Mouse (Mus musculus): ENCODE measurements around the gene Cfap157. TPM values are rescaled to one million over a fixed set of nuclear protein-coding genes. Genes with fewer than 3 reads are reported as not detected.
A peak's percentile ranks its signal among the peaks of the same experiment; 100 is the strongest.

The Cfap157 gene
- polyA plus RNA-seq, 1 experiment from 2014 or later: 0.44 TPM

GRCm38 (mm10) chr2:32779131-32779530, 5.1 kb downstream of the Cfap157 start:
- Histone ChIP-seq H3K36me3 (no peaks in the 10 kb centered on the region; the same call in 1 of the 2 replicates), H3K9me3 (replicated peaks) (no peaks in the 10 kb centered on the region), H3K27ac (no peak overlapping the region), H3K4me3 (no peak overlapping the region), H3K9ac (no peak overlapping the region), H3K4me1 (peaks cover 24% of the 10 kb centered on the region), H3K27me3 (replicated peaks) (no peaks in the 10 kb centered on the region), H3K4me2 (no peak overlapping the region)
- WGBS (ENCODE audit: insufficient replicate concordance): 21% methylated on average over 8 of the region's 8 CpGs
- no peak for ATAC-seq

GRCm38 (mm10) chr2:32778081-32778480, 6.1 kb downstream of the Cfap157 start:
- ATAC-seq: no peak
- no peak overlapping the region for H3K4me3 ChIP-seq
- WGBS (ENCODE audit: insufficient replicate concordance): 78% methylated on average over 6 of the region's 6 CpGs
- H3K27me3 ChIP-seq (replicated peaks): no peaks in the 10 kb centered on the region; the same call in 1 of the 2 replicates
- H3K4me2 ChIP-seq: no peak overlapping the region
- H3K4me1 ChIP-seq: peaks cover 24% of the 10 kb centered on the region
- H3K27ac ChIP-seq: no peak overlapping the region
- no peak overlapping the region for H3K9ac ChIP-seq
- no peaks in the 10 kb centered on the region for H3K9me3 ChIP-seq (replicated peaks)
- no peaks in the 10 kb centered on the region; the same call in 1 of the 2 replicates for H3K36me3 ChIP-seq

GRCm38 (mm10) chr2:32776192-32776591, 8.0 kb downstream of the Cfap157 start:
- WGBS (ENCODE audit: insufficient replicate concordance): 33% methylated on average over 22 of the region's 22 CpGs
- no peaks in the 10 kb centered on the region; the same call in 1 of the 2 replicates for H3K27me3 ChIP-seq (replicated peaks)
- H3K9me3 ChIP-seq (replicated peaks): no peaks in the 10 kb centered on the region
- H3K4me3 ChIP-seq: peak overlapping the region; percentile 71
- peaks cover 33% of the 10 kb centered on the region for H3K4me1 ChIP-seq
- no peak for ATAC-seq
- H3K27ac ChIP-seq: no peak overlapping the region
- H3K36me3 ChIP-seq: no peaks in the 10 kb centered on the region; the same call in 1 of the 2 replicates
- peak overlapping the region; percentile 93 for H3K4me2 ChIP-seq
- H3K9ac ChIP-seq: peak overlapping the region; percentile 67

GRCm38 (mm10) chr2:32775359-32776074, 8.7 kb downstream of the Cfap157 start, which contains the start of the genes Ttc16 and Ptrh1:
Gene Ttc16, minus strand, starts transcription at chr2:32775633.
Gene Ptrh1, plus strand, starts transcription at chr2:32775786.
- Histone ChIP-seq H3K4me2 (peak within 1 kb of the TSS; percentile 93), H3K4me1 (peaks cover 38% of the 10 kb centered on the region), H3K36me3 (no peaks in the 10 kb centered on the region; the same call in 1 of the 2 replicates), H3K27ac (0 out of 2 replicates have a peak within 1 kb of the TSS, but pooled peaks have one; percentile 45), H3K27me3 (replicated peaks) (no peaks in the 10 kb centered on the region; the same call in 1 of the 2 replicates), H3K9ac (peak within 1 kb of the TSS; percentile 67), H3K9me3 (replicated peaks) (no peaks in the 10 kb centered on the region), H3K4me3 (peak within 1 kb of the TSS; percentile 71)
- under 1% methylated on average over 46 of the region's 46 CpGs for WGBS (ENCODE audit: insufficient replicate concordance)
- peak; percentile 95 for ATAC-seq

- Histone ChIP-seq H3K27ac (no peak overlapping the region), H3K9ac (no peak overlapping the region), H3K4me1 (peaks cover 62% of the 10 kb centered on the region), H3K9me3 (replicated peaks) (no peaks in the 10 kb centered on the region), H3K4me3 (no peak overlapping the region), H3K27me3 (replicated peaks) (no peaks in the 10 kb centered on the region; the same call in 1 of the 2 replicates), H3K4me2 (no peak overlapping the region), H3K36me3 (no peaks in the 10 kb centered on the region; the same call in 1 of the 2 replicates)
- 77% methylated on average over 8 of the region's 8 CpGs for WGBS (ENCODE audit: insufficient replicate concordance)
- no peak for ATAC-seq
Measured at GRCm38 (mm10) chr2:32772626-32773279, 11.5 kb downstream of the Cfap157 start.

GRCm38 (mm10) chr2:32771886-32772285, 12.3 kb downstream of the Cfap157 start:
- WGBS (ENCODE audit: insufficient replicate concordance): 20% methylated on average over 12 of the region's 12 CpGs
- H3K4me2 ChIP-seq: peak overlapping the region; percentile 22
- no peaks in the 10 kb centered on the region; the same call in 1 of the 2 replicates for H3K27me3 ChIP-seq (replicated peaks)
- H3K36me3 ChIP-seq: no peaks in the 10 kb centered on the region
- no peaks in the 10 kb centered on the region for H3K9me3 ChIP-seq (replicated peaks)
- H3K4me3 ChIP-seq: no peak overlapping the region
- H3K9ac ChIP-seq: no peak overlapping the region
- peaks cover 71% of the 10 kb centered on the region for H3K4me1 ChIP-seq
- H3K27ac ChIP-seq: no peak overlapping the region
- ATAC-seq: no peak

- H3K27ac ChIP-seq: peak overlapping the region; percentile 73; the same call in 1 of the 2 replicates
- H3K9ac ChIP-seq: no peak overlapping the region
- ATAC-seq: no peak
- peaks cover 56% of the 10 kb centered on the region for H3K4me1 ChIP-seq
- peak overlapping the region; percentile 40; the same call in 1 of the 2 replicates for H3K4me2 ChIP-seq
- H3K9me3 ChIP-seq (replicated peaks): no peaks in the 10 kb centered on the region
- WGBS (ENCODE audit: insufficient replicate concordance): 79% methylated on average over 5 of the region's 5 CpGs
- no peak overlapping the region for H3K4me3 ChIP-seq
- H3K36me3 ChIP-seq: 0 out of 2 replicates have a peak, but pooled peaks cover 2% of the 10 kb centered on the region
- no peaks in the 10 kb centered on the region; the same call in 1 of the 2 replicates for H3K27me3 ChIP-seq (replicated peaks)
Measured at GRCm38 (mm10) chr2:32769327-32770085, 14.7 kb downstream of the Cfap157 start.

- Histone ChIP-seq H3K27ac (peak overlapping the region; percentile 73), H3K4me3 (no peak overlapping the region), H3K27me3 (replicated peaks) (no peaks in the 10 kb centered on the region; the same call in 1 of the 2 replicates), H3K4me2 (peak overlapping the region; percentile 40), H3K4me1 (peaks cover 56% of the 10 kb centered on the region), H3K9ac (no peak overlapping the region), H3K36me3 (0 out of 2 replicates have a peak, but pooled peaks cover 2% of the 10 kb centered on the region), H3K9me3 (replicated peaks) (no peaks in the 10 kb centered on the region)
- 30% methylated on average over 19 of the region's 19 CpGs for WGBS (ENCODE audit: insufficient replicate concordance)
- peak; percentile 83 for ATAC-seq
Measured at GRCm38 (mm10) chr2:32768661-32769285, 15.5 kb downstream of the Cfap157 start.

- Histone ChIP-seq H3K27ac (no peak overlapping the region), H3K4me1 (peaks cover 53% of the 10 kb centered on the region), H3K9me3 (replicated peaks) (no peaks in the 10 kb centered on the region), H3K4me3 (no peak overlapping the region), H3K36me3 (peaks cover 13% of the 10 kb centered on the region; the same call in 1 of the 2 replicates), H3K9ac (no peak overlapping the region), H3K27me3 (replicated peaks) (no peaks in the 10 kb centered on the region), H3K4me2 (no peak overlapping the region)
- WGBS (ENCODE audit: insufficient replicate concordance): 66% methylated on average over 12 of the region's 12 CpGs
- ATAC-seq: no peak
Measured at GRCm38 (mm10) chr2:32767241-32767640, 17.0 kb downstream of the Cfap157 start.

- no peaks in the 10 kb centered on the region for H3K9me3 ChIP-seq (replicated peaks)
- H3K27me3 ChIP-seq (replicated peaks): no peaks in the 10 kb centered on the region
- H3K4me1 ChIP-seq: peaks cover 23% of the 10 kb centered on the region
- H3K9ac ChIP-seq: no peak overlapping the region
- no peak overlapping the region for H3K4me2 ChIP-seq
- no peak overlapping the region for H3K27ac ChIP-seq
- no peak overlapping the region for H3K4me3 ChIP-seq
- 59% methylated on average over 3 of the region's 3 CpGs for WGBS (ENCODE audit: insufficient replicate concordance)
- peaks cover 42% of the 10 kb centered on the region for H3K36me3 ChIP-seq
- ATAC-seq: no peak
Measured at GRCm38 (mm10) chr2:32763353-32763752, 20.9 kb downstream of the Cfap157 start.

GRCm38 (mm10) chr2:32761859-32762258, 22.4 kb downstream of the Cfap157 start:
- no peak for ATAC-seq
- peaks cover 20% of the 10 kb centered on the region for H3K4me1 ChIP-seq
- no peak overlapping the region for H3K27ac ChIP-seq
- H3K27me3 ChIP-seq (replicated peaks): no peaks in the 10 kb centered on the region
- H3K9ac ChIP-seq: no peak overlapping the region
- H3K9me3 ChIP-seq (replicated peaks): no peaks in the 10 kb centered on the region
- WGBS (ENCODE audit: insufficient replicate concordance): 92% methylated on average over 4 of the region's 4 CpGs
- no peak overlapping the region for H3K4me2 ChIP-seq
- peaks cover 42% of the 10 kb centered on the region for H3K36me3 ChIP-seq
- no peak overlapping the region for H3K4me3 ChIP-seq
